Mouse (Mus musculus): ENCODE measurements around the gene Itpr2. TPM values are rescaled to one million over a fixed set of nuclear protein-coding genes. Genes with fewer than 3 reads are reported as not detected.
A peak's percentile ranks its signal among the peaks of the same experiment; 100 is the strongest.

Gene Itpr2
- polyA plus RNA-seq, 1 experiment from 2014 or later, result 49.4 TPM

DNA sequence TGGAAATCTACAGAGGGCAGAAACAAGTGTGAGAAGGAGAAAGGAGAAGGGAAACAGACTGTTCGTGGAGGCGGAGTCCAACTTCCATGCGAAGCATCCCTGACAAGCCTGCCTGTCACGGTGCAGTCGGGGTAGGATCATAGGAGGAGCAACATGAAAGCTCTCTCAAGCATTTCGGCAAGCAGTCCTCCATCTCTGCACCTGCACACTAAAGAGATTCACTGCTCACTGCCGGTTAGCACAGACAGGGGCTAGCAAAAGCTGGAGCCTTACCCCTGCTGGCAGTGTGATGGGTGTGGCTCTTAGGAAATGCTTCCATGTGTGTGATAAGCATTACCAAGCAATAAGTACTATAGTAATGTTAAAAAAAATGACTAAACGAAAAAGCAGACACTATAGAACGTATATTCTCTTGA lies 271.6 kb downstream of the Itpr2 start:
- peaks cover 31% of the 10 kb centered on the region for H3K36me3 ChIP-seq (ENCODE audit: control insufficient read depth, insufficient read depth)
- H3K4me3 ChIP-seq (ENCODE audit: low read length), result no peak overlapping the region
- no peak for ATAC-seq (replicated peaks; ENCODE audit: extremely low read depth, insufficient read depth, low FRiP score)
- no peak overlapping the region for H3K4me2 ChIP-seq (ENCODE audit: low read depth, low read length)
- no peak overlapping the region for H3K27ac ChIP-seq (ENCODE audit: low read length)
- H3K9me3 ChIP-seq (replicated peaks; ENCODE audit: control insufficient read depth, low read length), result no peaks in the 10 kb centered on the region; the same call in 1 of the 2 replicates
- 59% methylated on average over 9 of the region's 9 CpGs for WGBS
- H3K27me3 ChIP-seq (ENCODE audit: control insufficient read depth, insufficient read depth, low read length), result no peaks in the 10 kb centered on the region
- no peak overlapping the region for H3K9ac ChIP-seq (ENCODE audit: low read length)
- H3K4me1 ChIP-seq (ENCODE audit: control insufficient read depth, insufficient read depth, low read length), result no peaks in the 10 kb centered on the region

DNA sequence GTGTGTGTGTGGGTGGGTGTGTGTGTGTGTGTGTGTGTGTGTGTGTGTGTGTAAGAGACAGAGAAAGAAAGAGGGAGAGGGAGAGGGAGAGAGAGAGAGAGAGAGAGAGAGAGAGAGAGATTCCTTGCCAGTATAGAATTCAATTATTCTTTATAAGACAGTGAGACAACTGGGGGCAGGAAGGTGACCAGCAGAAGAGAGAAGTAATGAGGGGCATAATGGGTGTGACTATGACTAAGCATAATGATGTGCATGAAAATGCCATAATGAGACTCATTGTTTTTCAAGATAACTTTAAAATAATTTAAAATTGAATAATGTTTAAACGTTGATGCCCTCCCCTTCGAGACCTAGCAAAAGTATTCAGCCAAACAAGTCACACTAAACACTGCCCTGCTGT lies 272.1 kb downstream of the Itpr2 start:
- H3K4me3 ChIP-seq (ENCODE audit: low read length), result no peak overlapping the region
- H3K4me2 ChIP-seq (ENCODE audit: low read depth, low read length), result no peak overlapping the region
- H3K4me1 ChIP-seq (ENCODE audit: control insufficient read depth, insufficient read depth, low read length), result no peaks in the 10 kb centered on the region
- no peaks in the 10 kb centered on the region; the same call in 1 of the 2 replicates for H3K9me3 ChIP-seq (replicated peaks; ENCODE audit: control insufficient read depth, low read length)
- ATAC-seq (replicated peaks; ENCODE audit: extremely low read depth, insufficient read depth, low FRiP score), result no peak
- no peak overlapping the region for H3K9ac ChIP-seq (ENCODE audit: low read length)
- no peak overlapping the region for H3K27ac ChIP-seq (ENCODE audit: low read length)
- no peaks in the 10 kb centered on the region for H3K27me3 ChIP-seq (ENCODE audit: control insufficient read depth, insufficient read depth, low read length)
- H3K36me3 ChIP-seq (ENCODE audit: control insufficient read depth, insufficient read depth), result peaks cover 31% of the 10 kb centered on the region
- 68% methylated on average over 2 of the region's 2 CpGs for WGBS

DNA sequence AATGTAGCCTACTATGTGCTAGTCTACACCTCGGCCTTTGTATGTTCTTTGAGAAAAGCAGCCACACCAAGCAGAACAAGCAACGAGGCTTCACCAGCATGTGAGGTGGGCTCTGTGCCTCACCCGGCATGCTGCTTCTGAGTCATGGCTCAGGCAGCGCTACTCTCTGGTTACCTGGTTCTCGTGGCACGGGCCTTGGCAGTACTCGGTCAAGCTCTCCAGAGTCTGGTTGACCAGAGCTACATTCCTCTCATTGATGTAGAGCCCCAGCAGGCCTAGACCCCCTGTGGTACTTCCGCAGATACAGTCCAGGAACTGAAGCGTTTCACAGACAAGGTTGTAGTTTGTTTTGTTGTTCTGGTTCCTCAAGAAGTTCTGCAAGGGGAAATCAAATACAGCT lies 272.5 kb downstream of the Itpr2 start:
- Histone ChIP-seq H3K9me3 (replicated peaks; ENCODE audit: control insufficient read depth, low read length) (no peaks in the 10 kb centered on the region; the same call in 1 of the 2 replicates), H3K4me3 (ENCODE audit: low read length) (no peak overlapping the region), H3K4me2 (ENCODE audit: low read depth, low read length) (no peak overlapping the region), H3K9ac (ENCODE audit: low read length) (no peak overlapping the region), H3K27ac (ENCODE audit: low read length) (no peak overlapping the region), H3K27me3 (ENCODE audit: control insufficient read depth, insufficient read depth, low read length) (no peaks in the 10 kb centered on the region), H3K36me3 (ENCODE audit: control insufficient read depth, insufficient read depth) (peaks cover 32% of the 10 kb centered on the region), H3K4me1 (ENCODE audit: control insufficient read depth, insufficient read depth, low read length) (no peaks in the 10 kb centered on the region)
- no peak for ATAC-seq (replicated peaks; ENCODE audit: extremely low read depth, insufficient read depth, low FRiP score)
- 81% methylated on average over 9 of the region's 9 CpGs for WGBS

DNA sequence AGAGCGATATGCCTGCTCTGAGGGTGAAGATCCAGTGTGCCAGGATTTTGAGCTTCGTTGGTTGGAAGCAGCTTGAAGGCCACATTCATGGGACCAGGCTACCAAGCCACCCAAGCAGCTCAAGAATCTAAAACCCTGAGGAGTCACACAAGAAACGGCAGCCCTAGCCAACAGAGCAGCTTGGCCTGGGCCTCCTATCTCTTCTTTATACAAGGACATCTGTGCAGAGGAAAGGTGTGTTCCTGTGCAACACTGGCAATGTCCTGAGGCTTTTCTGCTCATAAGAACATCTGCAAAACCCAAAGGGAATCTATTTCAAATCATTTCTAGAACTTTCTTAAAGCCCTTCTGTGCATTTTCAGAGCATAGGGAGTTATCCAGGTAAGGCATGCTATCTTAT lies 274.0 kb downstream of the Itpr2 start:
- peaks cover 27% of the 10 kb centered on the region for H3K36me3 ChIP-seq (ENCODE audit: control insufficient read depth, insufficient read depth)
- no peaks in the 10 kb centered on the region for H3K4me1 ChIP-seq (ENCODE audit: control insufficient read depth, insufficient read depth, low read length)
- no peak overlapping the region for H3K27ac ChIP-seq (ENCODE audit: low read length)
- ATAC-seq (replicated peaks; ENCODE audit: extremely low read depth, insufficient read depth, low FRiP score), result no peak
- H3K4me2 ChIP-seq (ENCODE audit: low read depth, low read length), result no peak overlapping the region
- H3K27me3 ChIP-seq (ENCODE audit: control insufficient read depth, insufficient read depth, low read length), result no peaks in the 10 kb centered on the region
- WGBS, result 82% methylated on average over 3 of the region's 3 CpGs
- H3K9me3 ChIP-seq (replicated peaks; ENCODE audit: control insufficient read depth, low read length), result no peaks in the 10 kb centered on the region; the same call in 1 of the 2 replicates
- H3K4me3 ChIP-seq (ENCODE audit: low read length), result no peak overlapping the region
- no peak overlapping the region for H3K9ac ChIP-seq (ENCODE audit: low read length)

DNA sequence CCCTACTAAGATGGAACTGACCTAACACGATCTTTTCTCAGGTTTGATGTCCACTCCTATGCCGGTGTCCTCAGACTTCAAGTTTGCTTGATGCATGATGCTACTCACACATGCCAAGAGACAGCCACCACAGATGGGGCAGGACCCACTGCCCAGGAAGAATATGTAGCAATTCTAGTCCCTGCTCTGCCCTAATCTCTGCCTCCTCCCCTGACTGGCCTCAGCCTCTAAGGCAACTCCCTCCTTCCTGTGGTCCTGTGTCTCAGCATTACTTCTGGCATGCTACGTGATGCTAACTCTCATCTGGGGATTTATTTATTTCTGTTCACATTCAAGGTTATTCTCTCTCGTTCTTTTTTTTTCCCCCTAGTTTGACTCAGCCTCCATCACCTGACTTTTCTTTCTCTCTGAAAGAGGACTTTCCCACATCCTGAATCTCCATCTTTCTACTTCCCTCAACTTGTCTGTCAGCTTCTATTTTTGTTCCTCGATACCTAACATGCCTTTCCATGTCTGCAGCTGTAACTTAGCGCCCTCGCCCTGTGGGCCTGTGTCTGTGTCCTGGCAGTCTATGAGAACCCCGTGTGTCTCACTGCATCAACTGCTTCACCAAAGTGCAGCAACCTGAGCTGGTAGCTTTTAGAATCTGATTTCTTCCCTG lies 279.5 kb downstream of the Itpr2 start:
- no peak overlapping the region for H3K9ac ChIP-seq (ENCODE audit: low read length)
- WGBS, result 36% methylated on average over 8 of the region's 8 CpGs
- no peaks in the 10 kb centered on the region for H3K27me3 ChIP-seq (ENCODE audit: control insufficient read depth, insufficient read depth, low read length)
- ATAC-seq (replicated peaks; ENCODE audit: extremely low read depth, insufficient read depth, low FRiP score), result peak; percentile 15; the same call in 1 of the 2 replicates
- H3K9me3 ChIP-seq (replicated peaks; ENCODE audit: control insufficient read depth, low read length), result no peaks in the 10 kb centered on the region
- H3K27ac ChIP-seq (ENCODE audit: low read length), result peak overlapping the region; percentile 55
- peaks cover 6% of the 10 kb centered on the region for H3K36me3 ChIP-seq (ENCODE audit: control insufficient read depth, insufficient read depth)
- H3K4me3 ChIP-seq (ENCODE audit: low read length), result no peak overlapping the region
- no peak overlapping the region; the same call in 1 of the 2 replicates for H3K4me2 ChIP-seq (ENCODE audit: low read depth, low read length)
- peaks cover 15% of the 10 kb centered on the region for H3K4me1 ChIP-seq (ENCODE audit: control insufficient read depth, insufficient read depth, low read length)

DNA sequence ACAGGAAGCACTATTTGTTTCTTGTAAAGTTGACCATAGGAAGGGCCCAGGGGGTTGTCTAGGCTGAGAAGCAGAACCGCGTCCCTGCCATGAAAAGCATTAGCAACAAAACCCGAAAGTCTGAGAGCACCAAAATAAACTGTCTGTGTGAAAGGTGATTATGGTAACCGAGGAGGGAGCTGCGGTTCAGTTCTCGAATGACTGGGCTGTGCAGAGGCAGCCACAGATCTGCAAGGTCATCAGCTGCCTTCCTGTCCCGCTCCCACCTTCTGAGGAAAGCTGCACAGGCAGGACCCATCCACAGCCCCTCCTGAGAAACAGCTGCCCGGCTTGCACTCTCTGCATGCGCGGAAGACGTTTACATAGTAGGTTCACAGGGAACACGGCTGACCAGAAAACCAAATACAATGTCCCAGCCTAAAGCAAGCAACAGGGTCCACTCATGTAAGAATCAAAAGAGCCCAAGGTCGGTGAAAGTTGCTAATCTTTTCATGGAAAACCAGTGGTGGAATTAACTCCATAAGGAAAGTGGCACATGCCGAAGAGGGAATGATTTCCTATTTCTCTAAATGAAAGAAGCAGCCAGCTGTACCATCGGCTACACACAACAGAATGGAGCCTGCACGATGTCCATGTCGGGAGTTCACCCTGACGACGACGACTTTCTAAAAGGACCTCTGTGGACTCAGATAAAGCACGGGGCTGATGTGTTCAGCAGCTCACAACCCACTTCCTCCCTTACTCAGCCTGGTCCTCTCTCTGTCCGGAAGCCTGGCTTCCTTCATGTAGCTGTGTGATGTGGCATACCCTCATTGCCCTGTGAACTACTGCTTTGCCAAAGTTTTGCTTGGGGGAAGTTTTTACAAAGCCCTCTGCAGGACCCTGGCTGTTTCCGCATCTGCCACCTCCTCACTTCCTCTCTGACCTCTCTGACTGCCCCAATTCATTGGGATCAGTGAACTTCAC lies 280.4 kb downstream of the Itpr2 start:
- no peaks in the 10 kb centered on the region for H3K9me3 ChIP-seq (replicated peaks; ENCODE audit: control insufficient read depth, low read length)
- peak overlapping the region; percentile 21 for H3K4me2 ChIP-seq (ENCODE audit: low read depth, low read length)
- H3K36me3 ChIP-seq (ENCODE audit: control insufficient read depth, insufficient read depth), result peaks cover 3% of the 10 kb centered on the region; the same call in 1 of the 2 replicates
- H3K27me3 ChIP-seq (ENCODE audit: control insufficient read depth, insufficient read depth, low read length), result no peaks in the 10 kb centered on the region
- peak overlapping the region; percentile 55 for H3K27ac ChIP-seq (ENCODE audit: low read length)
- no peak overlapping the region for H3K4me3 ChIP-seq (ENCODE audit: low read length)
- no peak overlapping the region for H3K9ac ChIP-seq (ENCODE audit: low read length)
- WGBS, result 37% methylated on average over 23 of the region's 23 CpGs
- peaks cover 15% of the 10 kb centered on the region for H3K4me1 ChIP-seq (ENCODE audit: control insufficient read depth, insufficient read depth, low read length)
- ATAC-seq (replicated peaks; ENCODE audit: extremely low read depth, insufficient read depth, low FRiP score), result peak; percentile 84

DNA sequence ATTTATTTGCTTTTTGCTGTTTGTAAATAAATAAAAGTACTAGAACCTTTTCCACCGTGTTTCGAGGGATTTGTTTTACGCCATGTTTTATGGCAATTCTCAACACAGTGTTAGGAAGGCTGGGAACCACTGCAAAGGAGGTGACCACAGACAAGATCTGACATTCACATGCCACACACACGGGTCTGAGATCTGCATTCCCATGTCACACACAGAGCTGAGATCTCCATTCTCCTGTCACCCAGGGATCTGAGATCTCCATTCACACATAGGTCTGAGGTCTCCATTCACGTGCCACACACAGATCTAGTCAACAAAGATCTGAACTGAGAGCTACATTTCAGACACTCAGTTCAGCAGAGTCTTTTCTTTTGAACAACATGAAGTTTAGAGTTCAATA lies 282.0 kb downstream of the Itpr2 start:
- no peak overlapping the region for H3K27ac ChIP-seq (ENCODE audit: low read length)
- H3K4me2 ChIP-seq (ENCODE audit: low read depth, low read length), result no peak overlapping the region
- no peak for ATAC-seq (replicated peaks; ENCODE audit: extremely low read depth, insufficient read depth, low FRiP score)
- H3K4me3 ChIP-seq (ENCODE audit: low read length), result no peak overlapping the region
- H3K9ac ChIP-seq (ENCODE audit: low read length), result no peak overlapping the region
- 76% methylated on average over 5 of the region's 5 CpGs for WGBS
- peaks cover 15% of the 10 kb centered on the region for H3K4me1 ChIP-seq (ENCODE audit: control insufficient read depth, insufficient read depth, low read length)
- H3K27me3 ChIP-seq (ENCODE audit: control insufficient read depth, insufficient read depth, low read length), result no peaks in the 10 kb centered on the region
- peaks cover 3% of the 10 kb centered on the region; the same call in 1 of the 2 replicates for H3K36me3 ChIP-seq (ENCODE audit: control insufficient read depth, insufficient read depth)
- H3K9me3 ChIP-seq (replicated peaks; ENCODE audit: control insufficient read depth, low read length), result no peaks in the 10 kb centered on the region

DNA sequence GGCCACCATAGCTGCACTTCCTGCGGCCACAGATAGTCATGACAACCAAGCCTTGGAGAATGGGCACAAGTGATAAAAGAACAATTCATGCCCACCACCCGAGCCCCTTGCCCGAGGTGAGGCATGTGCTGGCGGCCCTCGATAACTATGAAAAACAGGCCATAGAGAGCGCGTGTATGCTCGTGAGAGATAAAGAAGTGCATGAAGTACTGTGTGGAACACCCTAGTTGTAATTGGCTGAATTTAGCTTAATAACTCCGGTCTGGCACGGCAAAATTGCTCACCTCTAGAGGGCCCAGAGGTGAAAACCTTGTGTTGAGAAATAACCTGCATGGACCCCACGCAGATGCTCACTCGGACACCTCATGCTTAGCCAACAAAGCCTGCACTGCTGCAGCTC lies 282.5 kb downstream of the Itpr2 start:
- H3K27me3 ChIP-seq (ENCODE audit: control insufficient read depth, insufficient read depth, low read length), result no peaks in the 10 kb centered on the region
- H3K9me3 ChIP-seq (replicated peaks; ENCODE audit: control insufficient read depth, low read length), result no peaks in the 10 kb centered on the region
- 85% methylated on average over 12 of the region's 12 CpGs for WGBS
- no peak for ATAC-seq (replicated peaks; ENCODE audit: extremely low read depth, insufficient read depth, low FRiP score)
- no peak overlapping the region for H3K4me3 ChIP-seq (ENCODE audit: low read length)
- H3K36me3 ChIP-seq (ENCODE audit: control insufficient read depth, insufficient read depth), result peaks cover 3% of the 10 kb centered on the region; the same call in 1 of the 2 replicates
- no peak overlapping the region for H3K4me2 ChIP-seq (ENCODE audit: low read depth, low read length)
- no peak overlapping the region for H3K27ac ChIP-seq (ENCODE audit: low read length)
- no peak overlapping the region for H3K9ac ChIP-seq (ENCODE audit: low read length)
- peaks cover 15% of the 10 kb centered on the region for H3K4me1 ChIP-seq (ENCODE audit: control insufficient read depth, insufficient read depth, low read length)

DNA sequence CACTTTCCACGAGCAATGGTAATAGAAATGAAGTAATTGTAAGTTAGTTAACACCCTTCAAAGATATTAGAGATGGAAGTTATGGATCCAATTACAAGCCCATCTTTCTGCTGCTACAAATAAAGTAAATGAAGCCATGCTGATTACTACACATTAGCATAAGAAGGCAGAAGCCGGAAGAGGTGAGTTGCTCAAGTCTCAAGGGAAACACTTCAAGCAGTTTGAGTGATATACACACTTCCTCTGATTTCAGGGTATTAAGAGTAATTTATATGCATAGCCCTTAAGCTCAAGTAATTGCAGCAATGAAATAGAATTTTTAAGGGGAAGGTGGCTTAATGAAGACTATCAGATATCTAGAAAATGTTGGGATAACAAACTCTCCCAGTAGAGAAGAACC lies 286.7 kb downstream of the Itpr2 start:
- no peak overlapping the region for H3K4me2 ChIP-seq (ENCODE audit: low read depth, low read length)
- H3K36me3 ChIP-seq (ENCODE audit: control insufficient read depth, insufficient read depth), result no peaks in the 10 kb centered on the region
- no peaks in the 10 kb centered on the region for H3K27me3 ChIP-seq (ENCODE audit: control insufficient read depth, insufficient read depth, low read length)
- H3K9ac ChIP-seq (ENCODE audit: low read length), result no peak overlapping the region
- no peaks in the 10 kb centered on the region for H3K9me3 ChIP-seq (replicated peaks; ENCODE audit: control insufficient read depth, low read length)
- no peaks in the 10 kb centered on the region for H3K4me1 ChIP-seq (ENCODE audit: control insufficient read depth, insufficient read depth, low read length)
- no peak for ATAC-seq (replicated peaks; ENCODE audit: extremely low read depth, insufficient read depth, low FRiP score)
- 80% methylated on average over 2 of the region's 2 CpGs for WGBS
- no peak overlapping the region for H3K27ac ChIP-seq (ENCODE audit: low read length)
- no peak overlapping the region for H3K4me3 ChIP-seq (ENCODE audit: low read length)
